Mouse (Mus musculus): Measurements from ENCODE around the gene Slc48a1.

The Slc48a1 gene

GRCm38 (mm10) chr15:97781961-97782748, 3.8 kb downstream of the Slc48a1 start:
- no peak for DNase-seq (ENCODE audit: low spot score in 2 of 2)

DNA sequence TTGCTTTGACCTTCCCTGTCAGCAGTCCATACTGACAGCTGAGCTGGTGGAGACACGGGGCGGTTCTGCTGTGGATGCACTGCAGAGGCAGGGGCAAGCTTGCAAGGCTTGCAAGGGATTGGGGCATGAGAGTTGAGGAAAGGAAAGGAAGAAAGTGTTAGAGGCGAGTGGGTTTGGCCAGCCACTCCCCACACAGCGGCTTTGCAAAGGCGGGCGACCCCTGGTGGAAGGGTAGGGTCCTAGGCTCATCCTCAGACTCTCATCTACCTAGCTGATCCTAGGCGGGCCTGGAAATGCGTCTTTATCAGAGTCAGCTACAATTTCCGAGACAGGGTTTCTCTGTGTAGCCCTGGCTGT, 4.4 kb downstream of the Slc48a1 start:
- DNase-seq (ENCODE audit: low spot score in 2 of 2): no peak

DNA sequence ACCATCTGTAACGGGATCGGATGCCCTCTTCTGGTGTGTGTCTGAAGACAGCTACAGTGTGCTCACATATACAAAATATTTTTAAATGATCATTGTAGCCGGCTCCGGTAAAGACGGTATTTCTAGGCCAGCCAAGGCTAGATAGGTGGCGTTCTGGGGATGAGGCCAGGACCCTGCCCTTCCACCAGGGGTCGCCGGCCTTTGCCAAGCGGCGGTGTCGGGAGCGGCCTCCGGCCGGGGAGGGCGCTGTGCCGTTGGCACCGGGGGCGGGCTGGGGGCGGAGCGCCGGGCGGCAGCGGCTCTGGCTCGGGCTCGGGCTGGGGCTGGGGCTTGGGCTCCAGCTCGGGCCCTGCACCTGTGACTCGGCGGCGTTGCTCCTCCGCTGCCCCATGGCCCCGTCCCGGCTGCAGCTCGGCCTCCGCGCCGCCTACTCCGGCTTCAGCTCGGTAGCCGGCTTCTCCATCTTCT, 5.8 kb downstream of the Slc48a1 start:
- peak in 1 of 2 experiments; percentile 86 for DNase-seq (ENCODE audit: low spot score in 2 of 2)

DNA sequence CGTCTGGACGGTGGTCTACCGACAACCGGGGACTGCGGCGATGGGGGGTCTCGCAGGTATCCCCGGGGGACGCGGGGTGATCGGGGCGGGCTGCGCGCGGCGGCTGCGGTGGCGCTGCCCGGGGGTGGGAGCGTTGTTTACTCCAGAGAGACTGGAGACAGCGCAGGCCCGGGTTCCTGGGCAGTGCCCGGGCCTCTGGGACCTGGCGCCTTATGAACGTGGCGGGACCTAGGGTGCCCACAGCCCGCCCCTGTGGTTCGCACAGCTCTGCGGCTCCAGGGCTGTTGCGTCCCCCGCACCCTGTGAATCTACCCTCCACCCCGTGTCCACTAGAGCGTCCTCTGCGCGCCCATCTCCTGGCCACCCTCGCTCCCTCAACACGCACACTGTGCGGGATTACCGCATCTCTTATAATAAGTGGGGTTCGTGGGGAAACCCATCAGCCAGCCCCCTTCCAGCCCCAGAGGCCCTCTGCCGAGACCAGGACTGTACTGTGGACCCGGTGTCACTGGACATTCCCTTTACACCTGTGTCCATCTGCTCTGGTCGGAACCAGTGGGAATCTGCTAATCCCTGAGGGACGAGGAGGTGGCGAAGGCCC, 6.3 kb downstream of the Slc48a1 start:
- no peak for DNase-seq (ENCODE audit: low spot score in 2 of 2)

DNA sequence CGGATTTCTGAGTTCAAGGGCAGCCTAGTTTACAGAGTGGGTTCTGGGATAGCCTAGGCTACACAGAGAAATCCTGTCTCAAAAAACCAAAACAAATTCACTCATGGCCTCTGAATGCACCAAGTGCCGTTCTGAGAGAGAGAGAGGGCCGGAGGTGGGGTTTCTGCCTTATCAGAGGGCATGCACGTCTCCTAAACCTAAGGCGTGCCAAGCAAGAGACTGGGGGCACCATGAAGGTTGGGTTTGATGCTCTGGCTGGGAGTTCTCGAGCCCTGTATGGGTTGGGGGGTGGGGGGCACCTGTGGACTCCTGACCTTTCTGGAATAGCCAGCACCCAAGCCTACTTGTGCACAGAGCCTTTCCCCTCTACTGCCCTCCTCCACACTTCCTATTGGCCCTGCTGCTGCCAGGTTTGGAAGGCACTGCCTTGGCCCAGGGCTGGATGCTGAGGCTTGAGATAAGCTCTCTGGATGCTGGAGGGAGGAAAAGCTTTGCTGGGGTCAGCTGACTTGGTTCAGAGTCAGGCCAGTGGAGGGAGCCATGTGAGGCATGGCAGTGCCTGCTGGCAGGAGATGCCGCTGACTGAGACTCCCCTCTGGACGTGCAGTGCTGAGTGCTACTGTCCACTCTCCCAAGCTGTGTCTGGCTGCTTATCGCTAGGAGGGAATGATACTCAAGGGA, 7.6 kb downstream of the Slc48a1 start:
- DNase-seq (ENCODE audit: low spot score in 2 of 2): no peak

DNA sequence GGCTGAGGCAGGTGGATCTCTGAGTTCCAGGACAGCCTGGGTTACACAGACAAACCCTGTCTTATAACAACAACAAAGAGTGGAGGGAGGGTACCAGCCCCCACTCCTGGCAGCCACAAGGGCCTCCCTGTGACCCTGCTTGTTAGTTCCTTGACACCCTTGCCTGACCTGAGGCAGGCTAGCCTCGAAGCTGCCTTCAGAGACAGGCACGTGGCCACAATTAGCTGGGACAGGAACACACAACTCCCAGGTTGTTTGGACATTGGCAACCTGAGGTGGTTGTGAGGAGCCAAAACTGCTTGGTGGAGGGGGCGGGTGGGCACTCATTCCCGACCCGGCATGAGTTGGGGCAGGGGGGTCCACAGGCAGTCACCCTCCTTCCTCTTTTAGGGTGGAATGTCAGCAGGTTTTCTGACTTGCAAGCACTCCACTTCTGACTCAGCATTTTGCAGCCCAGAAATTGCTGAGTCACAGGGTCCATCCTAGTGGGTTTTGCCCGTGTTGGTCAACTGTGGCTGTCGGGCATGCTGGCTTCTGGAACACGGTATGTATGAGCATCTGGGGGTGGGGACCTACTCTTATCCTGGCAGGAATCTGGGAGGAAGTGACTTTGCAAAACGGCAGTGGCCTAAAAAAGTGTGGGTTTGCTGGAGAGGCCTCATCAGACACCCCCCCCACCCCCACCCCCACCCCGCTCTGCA, 8.2 kb downstream of the Slc48a1 start:
- no peak for DNase-seq (ENCODE audit: low spot score in 2 of 2)

- DNase-seq (ENCODE audit: low spot score in 2 of 2): no peak
These were observed 9.0 kb downstream of the Slc48a1 start for GRCm38 (mm10) chr15:97787148-97787798.

GRCm38 (mm10) chr15:97787799-97788667, 9.7 kb downstream of the Slc48a1 start:
- DNase-seq (ENCODE audit: low spot score in 2 of 2): peak in 1 of 2 experiments; percentile 34

- DNase-seq (ENCODE audit: low spot score in 2 of 2): peak in 1 of 2 experiments; percentile 77
These were observed 10.5 kb downstream of the Slc48a1 start for GRCm38 (mm10) chr15:97788821-97789220.

GRCm38 (mm10) chr15:97789761-97790505, 11.6 kb downstream of the Slc48a1 start:
- DNase-seq (ENCODE audit: low spot score in 2 of 2): peak in 1 of 2 experiments; percentile 54

GRCm38 (mm10) chr15:97791126-97791700, 12.9 kb downstream of the Slc48a1 start:
- no peak for DNase-seq (ENCODE audit: low spot score in 2 of 2)

GRCm38 (mm10) chr15:97793386-97794153, 15.2 kb downstream of the Slc48a1 start:
- no peak for DNase-seq (ENCODE audit: low spot score in 2 of 2)

- DNase-seq (ENCODE audit: low spot score in 2 of 2): no peak
These were observed 15.9 kb downstream of the Slc48a1 start for GRCm38 (mm10) chr15:97794268-97794667.

GRCm38 (mm10) chr15:97795559-97796235, 17.4 kb downstream of the Slc48a1 start:
- DNase-seq (ENCODE audit: low spot score in 2 of 2): no peak

GRCm38 (mm10) chr15:97796674-97797310, 18.5 kb downstream of the Slc48a1 start:
- DNase-seq (ENCODE audit: low spot score in 2 of 2): no peak

- no peak for DNase-seq (ENCODE audit: low spot score in 2 of 2)
These were observed 19.8 kb downstream of the Slc48a1 start for GRCm38 (mm10) chr15:97798134-97798533.

- no peak for DNase-seq (ENCODE audit: low spot score in 2 of 2)
These were observed 21.1 kb downstream of the Slc48a1 start for GRCm38 (mm10) chr15:97799446-97799845.

GRCm38 (mm10) chr15:97800853-97801252, 22.5 kb downstream of the Slc48a1 start:
- no peak for DNase-seq (ENCODE audit: low spot score in 2 of 2)

Measured in left cerebral cortex, adult 9 months (tissue).